Mouse (Mus musculus): ENCODE measurements around the gene Selenon.
"Not testable (repeated sequence)": the region's sequence is repeated elsewhere in the genome, so short reads cannot be mapped to it uniquely, and the experiment has no call there.

Selenon gene

GRCm38 (mm10) chr4:134510845-134511411 lies 41.0 kb downstream of the Selenon start, which contains the start of gene Aunip:
Gene Aunip (plus strand): TSS chr4:134510999.
- peak; percentile 92 to 95 for DNase-seq (ENCODE audit: inconsistent age in 2 of 2, low spot score in 1 of 2)

GRCm38 (mm10) chr4:134510396-134510795 lies 41.6 kb downstream of the Selenon start:
- DNase-seq (ENCODE audit: inconsistent age in 2 of 2, low spot score in 1 of 2): no peak

GRCm38 (mm10) chr4:134506713-134507112 lies 45.3 kb downstream of the Selenon start:
- no peak for DNase-seq (ENCODE audit: inconsistent age in 2 of 2, low spot score in 1 of 2)

GRCm38 (mm10) chr4:134505966-134506594 lies 45.9 kb downstream of the Selenon start:
- no peak for DNase-seq (ENCODE audit: inconsistent age in 2 of 2, low spot score in 1 of 2)

GRCm38 (mm10) chr4:134505303-134505789 lies 46.6 kb downstream of the Selenon start:
- no peak for DNase-seq (ENCODE audit: inconsistent age in 2 of 2, low spot score in 1 of 2)

- DNase-seq (ENCODE audit: inconsistent age in 2 of 2, low spot score in 1 of 2): no peak
Measured at GRCm38 (mm10) chr4:134503686-134504357, 48.1 kb downstream of the Selenon start.

- DNase-seq (ENCODE audit: inconsistent age in 2 of 2, low spot score in 1 of 2): no peak
Measured at GRCm38 (mm10) chr4:134501095-134501494, 50.9 kb downstream of the Selenon start.

GRCm38 (mm10) chr4:134498983-134499382 lies 53.0 kb downstream of the Selenon start:
- peak in 1 of 2 experiments; percentile 68 for DNase-seq (ENCODE audit: inconsistent age in 2 of 2, low spot score in 1 of 2)

GRCm38 (mm10) chr4:134497986-134498731 lies 53.8 kb downstream of the Selenon start:
- peak; percentile 69 to 90 for DNase-seq (ENCODE audit: inconsistent age in 2 of 2, low spot score in 1 of 2)

GRCm38 (mm10) chr4:134497223-134497622 lies 54.7 kb downstream of the Selenon start:
- DNase-seq (ENCODE audit: inconsistent age in 2 of 2, low spot score in 1 of 2): no peak

GRCm38 (mm10) chr4:134496595-134497210 lies 55.3 kb downstream of the Selenon start, which contains the start of gene Paqr7:
Gene Paqr7 (plus strand): TSS chr4:134496697.
- peak; percentile 93 to 96 for DNase-seq (ENCODE audit: inconsistent age in 2 of 2, low spot score in 1 of 2)

- DNase-seq (ENCODE audit: inconsistent age in 2 of 2, low spot score in 1 of 2): no peak
Measured at GRCm38 (mm10) chr4:134495546-134495923, 56.4 kb downstream of the Selenon start.

GRCm38 (mm10) chr4:134494780-134495545 lies 57.0 kb downstream of the Selenon start:
- DNase-seq (ENCODE audit: inconsistent age in 2 of 2, low spot score in 1 of 2): peak; percentile 79 to 89

GRCm38 (mm10) chr4:134494161-134494560 lies 57.8 kb downstream of the Selenon start:
- DNase-seq (ENCODE audit: inconsistent age in 2 of 2, low spot score in 1 of 2): not testable (repeated sequence)

- no peak for DNase-seq (ENCODE audit: inconsistent age in 2 of 2, low spot score in 1 of 2)
Measured at GRCm38 (mm10) chr4:134491716-134492115, 60.2 kb downstream of the Selenon start.

- no peak for DNase-seq (ENCODE audit: inconsistent age in 2 of 2, low spot score in 1 of 2)
Measured at GRCm38 (mm10) chr4:134489986-134490665, 61.8 kb downstream of the Selenon start.

- DNase-seq (ENCODE audit: inconsistent age in 2 of 2, low spot score in 1 of 2): no peak
Measured at GRCm38 (mm10) chr4:134488211-134488610, 63.8 kb downstream of the Selenon start.
